Mouse (Mus musculus) brain, embryonic 14.5 days (tissue): ENCODE data around the gene Myh6.

Experiments
- CTCF ChIP-seq: fragments of 200-500 bp; IDR thresholded peaks from 2 replicates; pipeline ENCODE4 v1.5.1; 2012; ENCODE audit warnings: inconsistent platforms, mild to moderate bottlenecking, moderate library complexity, borderline replicate concordance; ENCODE audit not compliant: insufficient read depth, insufficient read length; ENCODE audit errors: extremely low read depth
- POLR2A ChIP-seq: fragments of 200-500 bp; IDR thresholded peaks from 2 replicates; pipeline ENCODE4 v1.6.1; 2012; ENCODE audit warnings: mild to moderate bottlenecking, inconsistent platforms, borderline replicate concordance; ENCODE audit not compliant: poor library complexity, insufficient read depth, insufficient read length, severe bottlenecking; ENCODE audit errors: extremely low read depth

GRCm38 (mm10) chr14:54943971-54944370 lies 22.8 kb downstream of the Myh6 start:
- TF ChIP-seq CTCF (no peak), POLR2A (no peak)
